Mouse (Mus musculus) heart, adult 9 months (tissue): Measurements from ENCODE around the gene Ccdc187.

Experiments
- DNase-seq, 2 experiments: peaks; one replicate each; pipeline ENCODE4 v3.0.0; 2022; ENCODE audit warnings: low spot score in 2 of 2

Ccdc187 gene

GRCm38 (mm10) chr2:26280594-26280993 lies 13.8 kb downstream of the Ccdc187 start:
- DNase-seq = no peak

DNA sequence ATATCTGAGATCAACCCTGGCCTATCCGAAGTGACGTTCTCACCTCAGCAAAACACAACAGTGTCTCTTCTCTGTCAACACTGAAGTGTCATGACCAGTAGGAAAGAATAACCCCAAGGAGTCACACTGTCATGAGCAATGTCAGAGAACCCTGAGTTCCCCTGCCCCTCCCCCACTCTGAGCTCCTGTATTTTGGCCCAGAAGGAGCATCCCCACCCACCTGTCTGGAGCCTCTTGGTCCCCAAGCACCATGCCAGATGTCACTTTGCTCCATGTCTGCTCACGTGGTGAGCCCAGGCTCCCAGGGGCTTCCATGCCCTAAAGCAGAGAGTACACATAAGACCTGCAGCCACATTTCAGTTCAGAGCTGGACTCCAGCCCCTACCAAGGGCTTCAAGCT lies 14.6 kb downstream of the Ccdc187 start:
- DNase-seq = no peak

GRCm38 (mm10) chr2:26273611-26274010 lies 20.7 kb downstream of the Ccdc187 start:
- peak; percentile 20 to 53 for DNase-seq

DNA sequence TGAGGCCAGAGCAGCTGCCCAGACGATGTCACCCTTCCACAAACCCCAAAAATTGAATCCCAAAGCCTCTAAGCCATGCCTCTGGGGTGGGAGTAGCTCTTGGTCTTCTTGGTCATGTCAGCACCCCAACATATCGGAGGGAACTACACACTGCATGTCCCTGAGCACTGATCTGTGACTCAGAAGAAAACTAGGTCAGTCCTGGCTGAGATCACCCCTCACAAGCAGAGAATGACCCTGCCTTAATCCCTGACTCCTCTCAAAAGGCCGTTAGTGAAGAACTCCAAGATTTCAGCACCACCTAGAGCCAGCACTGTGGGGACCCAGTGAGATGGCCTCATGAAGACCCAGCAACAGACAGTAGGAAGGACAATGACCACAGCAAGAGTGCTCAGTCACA lies 26.1 kb downstream of the Ccdc187 start:
- DNase-seq = no peak

- DNase-seq = no peak
Observed at GRCm38 (mm10) chr2:26266066-26266742, 28.2 kb downstream of the Ccdc187 start.

DNA sequence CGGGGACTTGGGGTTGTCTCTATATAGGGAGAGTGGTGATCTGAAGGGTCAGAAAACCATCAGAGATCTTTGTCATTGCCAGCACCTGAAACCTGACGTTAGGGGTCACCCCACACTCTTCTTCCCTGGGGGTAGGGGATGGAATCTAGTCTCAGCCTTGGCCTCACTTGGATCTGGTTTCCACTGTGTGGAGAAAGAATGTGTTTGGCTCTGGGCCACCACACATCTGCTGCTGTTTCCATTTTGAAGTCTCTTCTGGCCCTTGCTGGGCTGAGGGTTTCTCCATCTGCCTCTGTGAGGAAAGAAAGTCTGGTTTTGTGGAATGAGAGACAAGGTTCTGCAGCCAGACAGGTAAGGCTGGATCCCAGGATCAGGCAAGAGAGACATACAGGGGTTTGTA lies 29.3 kb downstream of the Ccdc187 start:
- no peak for DNase-seq

- no peak for DNase-seq
Observed at GRCm38 (mm10) chr2:26264646-26265045, 29.7 kb downstream of the Ccdc187 start.

GRCm38 (mm10) chr2:26257315-26258096 lies 36.9 kb downstream of the Ccdc187 start:
- no peak for DNase-seq

- no peak for DNase-seq
Observed at GRCm38 (mm10) chr2:26254816-26255215, 39.5 kb downstream of the Ccdc187 start.

DNA sequence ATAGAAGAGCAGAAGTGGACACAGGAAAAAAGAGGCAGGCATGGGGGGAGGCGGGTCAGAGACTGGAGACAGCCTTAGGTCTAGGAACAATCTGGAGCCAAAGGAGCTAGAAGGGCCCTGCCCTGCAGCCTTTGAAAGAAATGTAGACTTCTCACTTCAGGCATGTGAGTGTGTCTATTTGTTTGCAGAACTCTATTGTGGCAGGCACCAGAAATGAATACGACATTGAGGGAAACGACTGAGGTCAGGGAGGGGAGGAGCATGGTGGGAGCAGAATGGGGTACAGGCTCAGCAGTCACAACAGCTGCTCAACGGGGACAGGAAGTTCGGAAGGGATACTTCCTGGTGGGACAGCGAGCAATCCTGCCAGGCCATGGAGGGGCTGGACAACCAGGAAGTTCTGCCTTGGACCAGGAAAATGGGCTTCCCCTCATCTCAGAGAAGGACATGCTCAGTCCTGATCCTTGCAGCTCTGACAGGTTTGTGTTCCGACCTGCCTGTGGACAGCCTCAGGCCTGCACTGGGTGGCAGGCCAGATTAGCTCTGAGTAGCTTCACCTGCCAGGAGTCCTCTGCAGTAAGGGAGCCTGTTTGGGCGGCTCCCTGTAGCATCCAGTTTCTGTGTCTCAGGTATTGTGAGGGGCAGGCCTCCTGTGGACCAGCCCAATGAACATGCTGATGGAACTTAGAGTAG lies 41.7 kb downstream of the Ccdc187 start:
- DNase-seq = no peak

- DNase-seq = peak in 1 of 2 experiments; percentile 28
Observed at GRCm38 (mm10) chr2:26247531-26247930, 46.8 kb downstream of the Ccdc187 start.

DNA sequence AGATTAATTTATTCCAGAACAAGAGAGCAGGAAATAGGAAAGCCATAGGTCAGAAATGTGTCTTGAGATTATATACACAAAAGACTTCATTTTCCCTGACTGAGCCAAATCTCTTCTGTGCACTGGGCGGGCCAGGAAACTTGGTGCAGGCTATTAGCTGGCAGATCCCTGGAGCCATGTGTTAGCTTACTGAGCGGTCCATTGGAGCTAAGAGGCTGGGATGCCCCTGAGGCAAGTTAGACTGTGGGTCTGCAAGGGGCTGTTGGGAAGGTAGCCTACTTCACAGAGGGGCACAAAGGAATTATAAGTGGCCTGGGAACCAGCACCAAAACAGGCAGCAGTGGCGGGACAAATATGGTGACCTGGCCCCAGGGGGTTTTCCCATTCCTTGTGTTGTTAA lies 53.5 kb downstream of the Ccdc187 start:
- no peak for DNase-seq

DNA sequence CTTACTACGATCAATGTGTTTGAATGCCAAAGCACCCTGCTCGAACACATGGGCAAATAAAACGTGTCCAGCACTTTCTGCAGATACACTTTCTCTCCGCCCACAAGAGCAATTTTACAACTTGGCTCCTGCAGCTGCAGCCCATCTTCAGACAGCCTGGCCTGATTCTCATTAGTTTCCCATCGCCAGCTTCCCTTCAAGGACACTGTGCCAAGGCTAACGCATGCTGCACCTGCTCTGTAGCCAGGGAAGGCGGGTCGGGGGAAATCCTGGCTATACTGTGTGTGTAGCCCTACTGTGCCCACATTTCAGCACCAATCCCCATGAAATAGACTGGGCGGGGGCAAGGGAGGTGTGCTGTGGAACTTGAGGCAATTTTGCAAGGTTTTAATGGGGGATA lies 54.0 kb downstream of the Ccdc187 start:
- no peak for DNase-seq

GRCm38 (mm10) chr2:26237290-26237782 lies 57.0 kb downstream of the Ccdc187 start, which contains the start of gene Qsox2:
Gene Qsox2, minus strand, starts transcription at chr2:26237525.
- peak; percentile 88 to 93 for DNase-seq

DNA sequence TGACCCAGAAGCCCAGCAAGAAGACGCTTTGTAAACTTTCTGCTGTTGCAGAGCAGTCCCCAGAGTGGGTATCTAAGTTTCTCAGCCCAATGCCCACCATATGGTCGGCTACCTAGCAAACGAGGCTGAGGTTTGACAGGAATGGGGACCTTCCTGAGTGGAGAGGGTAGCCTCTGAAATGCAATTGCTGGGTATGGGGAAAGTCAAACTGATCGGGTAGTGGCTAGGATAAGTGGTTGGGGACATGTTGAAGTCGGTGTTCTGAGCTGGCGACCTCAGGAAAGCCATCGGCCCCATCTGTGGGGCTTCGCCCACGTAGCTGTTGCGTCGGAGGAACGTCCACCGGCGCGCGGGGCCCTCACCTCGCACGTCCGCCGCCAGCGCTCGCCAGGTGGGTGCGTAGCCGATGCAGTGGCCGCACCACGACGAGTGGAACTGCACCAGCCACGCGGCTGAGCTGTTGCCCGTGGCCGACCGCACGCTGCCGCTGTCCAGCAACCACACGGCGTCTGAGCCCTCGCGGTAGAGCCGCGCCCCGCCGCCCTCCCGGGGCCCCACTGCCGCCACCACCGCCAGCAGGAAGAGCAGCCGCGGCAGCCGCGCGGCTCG lies 57.6 kb downstream of the Ccdc187 start:
- DNase-seq = no peak

DNA sequence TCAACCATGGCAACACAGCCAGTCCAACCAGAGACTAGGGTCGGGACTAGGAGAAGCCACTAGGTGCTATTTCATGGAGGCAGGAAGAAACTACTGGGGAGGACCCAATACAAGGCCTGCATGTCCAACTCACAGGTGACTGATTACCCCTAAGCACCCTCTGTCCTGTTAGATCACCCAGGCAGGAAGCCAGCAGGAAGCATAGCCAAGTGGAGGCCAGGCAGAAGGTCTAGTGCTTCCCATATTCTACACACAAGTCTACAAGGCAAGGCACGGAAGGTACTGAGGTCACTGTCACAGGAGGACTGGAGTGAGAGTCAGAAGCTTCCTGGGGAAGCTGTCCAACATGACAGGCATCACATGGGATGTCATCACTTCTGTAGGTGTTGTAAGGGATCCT lies 59.6 kb downstream of the Ccdc187 start:
- DNase-seq = peak; percentile 43 to 57

GRCm38 (mm10) chr2:26234253-26234652 lies 60.1 kb downstream of the Ccdc187 start:
- no peak for DNase-seq

DNA sequence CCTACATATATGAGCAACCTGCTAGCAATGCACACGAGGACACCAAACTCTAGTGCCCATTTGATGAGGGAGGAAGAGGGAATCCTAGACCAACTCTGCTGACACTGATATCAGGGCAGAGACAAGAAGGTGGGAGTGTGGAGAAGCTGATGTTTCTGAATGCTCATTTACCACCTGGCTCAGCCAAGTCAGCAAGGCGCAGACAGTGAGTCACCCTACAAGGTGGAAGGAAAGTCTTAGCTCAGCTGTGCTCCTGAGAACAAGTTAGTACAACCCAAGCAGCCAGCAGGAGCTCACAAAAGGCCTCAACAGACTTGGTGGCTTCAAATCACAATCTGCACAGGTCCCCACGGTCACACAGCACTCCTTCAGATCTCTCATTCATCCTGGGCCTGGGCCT lies 63.0 kb downstream of the Ccdc187 start:
- DNase-seq = no peak

DNA sequence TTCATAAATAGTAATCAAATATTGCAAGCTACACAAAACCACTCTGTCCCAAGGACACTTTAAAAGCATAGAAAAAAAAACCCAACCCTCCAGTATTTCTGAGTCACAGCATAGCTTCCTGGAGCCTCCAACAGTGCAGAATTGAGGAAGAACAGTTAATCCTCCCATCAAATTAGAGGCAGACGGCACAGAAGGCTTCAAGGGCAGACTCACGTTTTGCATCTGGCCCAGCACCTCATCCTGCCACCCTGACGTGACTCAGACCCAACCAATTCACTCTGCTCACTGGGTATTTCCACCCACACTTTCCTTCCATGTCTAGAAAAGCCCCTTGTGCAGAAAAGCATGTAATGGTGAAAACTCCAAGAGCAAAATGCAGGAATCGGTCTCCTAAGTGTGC lies 64.1 kb downstream of the Ccdc187 start:
- DNase-seq = no peak

GRCm38 (mm10) chr2:26227788-26228187 lies 66.6 kb downstream of the Ccdc187 start:
- DNase-seq = peak; percentile 27 to 40

- no peak for DNase-seq
Observed at GRCm38 (mm10) chr2:26225242-26225641, 69.1 kb downstream of the Ccdc187 start.

DNA sequence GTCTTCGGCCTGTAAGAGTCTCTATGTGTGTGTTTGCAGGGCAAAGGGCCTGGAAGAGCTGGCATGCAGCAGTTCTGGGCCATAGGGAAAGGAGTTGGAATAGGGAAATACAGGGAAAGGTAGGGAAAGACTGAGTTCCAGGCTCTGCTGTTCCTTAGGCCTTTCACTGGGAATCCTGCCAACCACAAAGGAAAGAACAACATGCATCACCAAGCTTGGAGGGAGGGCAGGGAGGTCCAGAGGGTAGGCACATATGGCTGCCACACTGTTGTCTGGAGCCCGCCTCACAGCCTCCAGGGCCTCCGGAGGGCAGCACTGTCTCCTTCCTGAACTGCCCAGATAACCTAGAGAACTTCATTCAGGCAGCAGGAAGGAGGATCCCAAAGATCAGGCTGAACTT lies 70.4 kb downstream of the Ccdc187 start:
- DNase-seq = no peak
